Comparison of ENCODE assay signal across 13 mouse cellular contexts in genomic region chr14:67554897-67555296, GRCm38 (mm10).
"Had no signal": no experiment of that assay in that cellular context is flagged by ENCODE, and none has a peak within 500 bp of the region (broad histone marks: within the 10 kb centered on the region; RNA-seq: fewer than 3 reads in every experiment).

No protein-coding gene starts in this region.

- DNase-seq: kidney, adult 18-20 months; kidney, postnatal 10 days; kidney, postnatal 4 days; left cerebral cortex, postnatal 4 days; lung, adult 2 months; lung, postnatal 36 days; right cerebral cortex, postnatal 25 days; thymus, postnatal 36 days had no signal

- H3K4me1 ChIP-seq: intestine, embryonic 15.5 days; liver, embryonic 15.5 days had no signal

- H3K27me3 ChIP-seq: intestine, embryonic 15.5 days; limb, embryonic 13.5 days; liver, embryonic 15.5 days had no signal

- H3K9ac ChIP-seq: intestine, embryonic 15.5 days; limb, embryonic 13.5 days; liver, embryonic 15.5 days had no signal

- H3K36me3 ChIP-seq: intestine, embryonic 15.5 days; limb, embryonic 13.5 days; liver, embryonic 15.5 days had no signal

- H3K4me2 ChIP-seq: intestine, embryonic 15.5 days; limb, embryonic 13.5 days; liver, embryonic 15.5 days had no signal

- H3K9me3 ChIP-seq: intestine, embryonic 15.5 days; limb, embryonic 13.5 days; liver, embryonic 15.5 days had no signal

- ATAC-seq: intestine, embryonic 15.5 days; lung, postnatal 0 days had no signal

- H3K4me3 ChIP-seq: intestine, embryonic 15.5 days; layer of hippocampus, adult 2 months; limb, embryonic 13.5 days; liver, embryonic 15.5 days had no signal

- H3K27ac ChIP-seq: intestine, embryonic 15.5 days; layer of hippocampus, adult 2 months; limb, embryonic 13.5 days; liver, embryonic 15.5 days had no signal
